Mouse (Mus musculus): ENCODE results near the gene Pcyt2. TPM values are rescaled to one million over a fixed set of nuclear protein-coding genes. Genes with fewer than 3 reads are reported as not detected.
A peak's percentile ranks its signal among the peaks of the same experiment; 100 is the strongest.

Gene Pcyt2
- polyA plus RNA-seq, 1 experiment: 168 TPM

DNA sequence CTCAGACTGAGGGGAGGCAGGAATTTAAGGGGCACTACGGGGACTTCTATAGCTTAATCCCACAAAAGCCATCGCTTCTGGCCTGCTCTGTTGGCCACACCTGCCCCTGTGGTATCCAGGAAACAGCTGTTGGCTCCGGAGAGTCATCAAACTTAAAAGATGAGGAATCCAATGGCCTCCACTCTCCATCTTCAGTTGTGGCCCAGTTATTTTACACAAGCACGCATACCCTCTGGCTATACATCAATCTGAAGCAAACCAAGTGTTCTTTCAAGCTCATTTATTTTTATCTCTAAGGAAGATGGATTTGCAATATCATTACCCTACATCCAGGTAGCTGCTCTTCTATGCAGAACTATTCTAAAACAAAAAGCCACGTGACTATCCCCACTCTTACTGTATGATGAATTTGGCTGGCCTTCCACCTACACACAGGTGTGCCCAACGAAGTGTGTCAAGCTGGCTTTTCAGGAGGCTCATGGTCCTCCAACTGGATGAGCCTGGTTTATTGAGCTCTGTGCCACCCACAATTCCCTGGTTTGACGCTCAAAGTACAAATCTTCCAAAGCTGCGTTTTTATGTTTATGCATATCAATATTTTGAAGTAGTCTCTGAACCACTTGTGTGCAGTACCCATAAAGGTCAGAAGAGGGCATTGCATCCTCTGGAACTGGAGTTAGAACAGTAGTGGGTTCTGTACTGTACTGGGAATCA, 35.3 kb downstream of the Pcyt2 start:
- Histone ChIP-seq H3K9me3 (no peaks in the 10 kb centered on the region), H3K4me1 (peaks cover 43% of the 10 kb centered on the region), H3K27me3 (replicated peaks) (no peaks in the 10 kb centered on the region), H3K4me3 (replicated peaks) (peak overlapping the region; percentile 98), H3K36me3 (replicated peaks; ENCODE audit: low read length) (peaks cover 60% of the 10 kb centered on the region)
- no peak for TF ChIP-seq GATA1 (IDR thresholded peaks at IDR 0.05; ENCODE audit: borderline replicate concordance, low read length)
- TF ChIP-seq FLI1 (IDR thresholded peaks at IDR 0.05; ENCODE audit: low read length): no peak

DNA sequence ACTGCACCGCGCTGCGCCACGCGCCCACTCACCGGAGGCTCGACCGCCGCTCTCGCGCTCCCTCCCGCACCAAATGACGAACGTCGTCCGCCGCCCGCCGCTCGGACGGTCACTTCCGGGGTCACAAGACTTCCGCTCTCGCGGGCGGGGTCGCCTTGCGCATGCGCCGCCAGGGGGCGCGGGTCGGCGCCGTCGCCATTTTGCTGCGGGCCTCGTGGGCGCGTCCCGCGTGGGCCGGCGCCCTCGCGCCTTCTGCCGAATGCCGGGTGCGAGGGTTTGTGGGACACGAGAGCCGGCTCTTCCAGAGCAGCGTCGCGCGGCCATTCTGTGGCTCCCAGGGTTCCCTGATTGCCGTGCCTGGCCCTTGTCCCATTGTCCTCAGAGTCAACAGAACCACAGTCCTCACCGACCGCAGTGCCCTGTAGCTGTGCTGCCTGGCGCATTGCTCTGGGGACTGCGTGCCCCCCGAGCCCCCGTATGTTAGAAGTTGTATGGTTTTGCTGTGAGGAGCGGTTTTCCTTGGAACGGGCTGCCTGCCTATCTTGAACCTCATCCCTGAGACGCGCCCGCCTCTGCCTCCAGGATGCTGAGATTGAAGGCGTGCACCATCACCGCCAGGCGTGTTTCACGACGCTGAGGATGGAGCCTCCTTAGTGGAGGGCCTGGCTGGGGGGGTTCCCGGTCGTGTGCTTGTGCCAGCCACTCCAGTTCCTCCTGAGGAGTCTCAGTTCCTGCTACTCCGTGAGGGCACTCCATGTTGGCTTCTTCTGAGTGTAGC, 36.1 kb downstream of the Pcyt2 start, which contains the start of gene Arhgdia:
Arhgdia (minus strand) TSS at position 135 of the 778 bp plus-strand sequence.
- Histone ChIP-seq H3K9me3 (no peaks in the 10 kb centered on the region), H3K4me1 (peaks cover 51% of the 10 kb centered on the region), H3K4me3 (replicated peaks) (peak within 1 kb of the TSS; percentile 98), H3K27me3 (replicated peaks) (no peaks in the 10 kb centered on the region), H3K36me3 (replicated peaks; ENCODE audit: low read length) (peaks cover 60% of the 10 kb centered on the region)
- no peak; the same call in 1 of the 2 replicates for TF ChIP-seq FLI1 (IDR thresholded peaks at IDR 0.05; ENCODE audit: low read length)
- no peak for TF ChIP-seq GATA1 (IDR thresholded peaks at IDR 0.05; ENCODE audit: borderline replicate concordance, low read length)

- peak overlapping the region; percentile 98 for H3K4me3 ChIP-seq (replicated peaks)
- H3K27me3 ChIP-seq (replicated peaks): no peaks in the 10 kb centered on the region
- peaks cover 60% of the 10 kb centered on the region for H3K36me3 ChIP-seq (replicated peaks; ENCODE audit: low read length)
- peaks cover 59% of the 10 kb centered on the region for H3K4me1 ChIP-seq
- H3K9me3 ChIP-seq: no peaks in the 10 kb centered on the region
- TF ChIP-seq FLI1 (IDR thresholded peaks at IDR 0.05; ENCODE audit: low read length) (no peak), GATA1 (IDR thresholded peaks at IDR 0.05; ENCODE audit: borderline replicate concordance, low read length) (no peak)
Observed at GRCm38 (mm10) chr11:120580871-120581331, 36.8 kb downstream of the Pcyt2 start.

- H3K4me1 ChIP-seq: peaks cover 66% of the 10 kb centered on the region
- H3K4me3 ChIP-seq (replicated peaks): peak overlapping the region; percentile 98
- TF ChIP-seq FLI1 (IDR thresholded peaks at IDR 0.05; ENCODE audit: low read length) (no peak), GATA1 (IDR thresholded peaks at IDR 0.05; ENCODE audit: borderline replicate concordance, low read length) (no peak)
- H3K27me3 ChIP-seq (replicated peaks): no peaks in the 10 kb centered on the region
- H3K36me3 ChIP-seq (replicated peaks; ENCODE audit: low read length): peaks cover 54% of the 10 kb centered on the region
- no peaks in the 10 kb centered on the region for H3K9me3 ChIP-seq
Observed at GRCm38 (mm10) chr11:120580190-120580589, 37.5 kb downstream of the Pcyt2 start.

- peaks cover 73% of the 10 kb centered on the region for H3K4me1 ChIP-seq
- TF ChIP-seq FLI1 (IDR thresholded peaks at IDR 0.05; ENCODE audit: low read length) (no peak), GATA1 (IDR thresholded peaks at IDR 0.05; ENCODE audit: borderline replicate concordance, low read length) (no peak)
- peaks cover 51% of the 10 kb centered on the region for H3K36me3 ChIP-seq (replicated peaks; ENCODE audit: low read length)
- H3K4me3 ChIP-seq (replicated peaks): peak overlapping the region; percentile 98
- H3K9me3 ChIP-seq: no peaks in the 10 kb centered on the region
- H3K27me3 ChIP-seq (replicated peaks): no peaks in the 10 kb centered on the region
Observed at GRCm38 (mm10) chr11:120579316-120580107, 38.2 kb downstream of the Pcyt2 start.

GRCm38 (mm10) chr11:120578694-120579243, 39.0 kb downstream of the Pcyt2 start:
- peaks cover 47% of the 10 kb centered on the region for H3K36me3 ChIP-seq (replicated peaks; ENCODE audit: low read length)
- no peaks in the 10 kb centered on the region for H3K9me3 ChIP-seq
- H3K4me1 ChIP-seq: peaks cover 78% of the 10 kb centered on the region
- H3K27me3 ChIP-seq (replicated peaks): no peaks in the 10 kb centered on the region
- peak overlapping the region; percentile 98 for H3K4me3 ChIP-seq (replicated peaks)
- no peak for TF ChIP-seq FLI1 (IDR thresholded peaks at IDR 0.05; ENCODE audit: low read length)
- TF ChIP-seq GATA1 (IDR thresholded peaks at IDR 0.05; ENCODE audit: borderline replicate concordance, low read length): no peak

GRCm38 (mm10) chr11:120578024-120578693, 39.6 kb downstream of the Pcyt2 start:
- Histone ChIP-seq H3K27me3 (replicated peaks) (no peaks in the 10 kb centered on the region), H3K36me3 (replicated peaks; ENCODE audit: low read length) (peaks cover 46% of the 10 kb centered on the region), H3K9me3 (no peaks in the 10 kb centered on the region), H3K4me1 (peaks cover 78% of the 10 kb centered on the region), H3K4me3 (replicated peaks) (peak overlapping the region; percentile 71)
- TF ChIP-seq FLI1 (IDR thresholded peaks at IDR 0.05; ENCODE audit: low read length) (no peak), GATA1 (IDR thresholded peaks at IDR 0.05; ENCODE audit: borderline replicate concordance, low read length) (no peak)

- Histone ChIP-seq H3K9me3 (no peaks in the 10 kb centered on the region), H3K4me3 (replicated peaks) (no peak overlapping the region), H3K36me3 (replicated peaks; ENCODE audit: low read length) (peaks cover 46% of the 10 kb centered on the region), H3K4me1 (peaks cover 74% of the 10 kb centered on the region), H3K27me3 (replicated peaks) (no peaks in the 10 kb centered on the region)
- no peak for TF ChIP-seq FLI1 (IDR thresholded peaks at IDR 0.05; ENCODE audit: low read length)
- no peak for TF ChIP-seq GATA1 (IDR thresholded peaks at IDR 0.05; ENCODE audit: borderline replicate concordance, low read length)
Observed at GRCm38 (mm10) chr11:120577211-120578023, 40.3 kb downstream of the Pcyt2 start.
